Mouse (Mus musculus): ENCODE results near the gene Prr3.
"Not testable (repeated sequence)": the region's sequence is repeated elsewhere in the genome, so short reads cannot be mapped to it uniquely, and the experiment has no call there.

Prr3 gene

DNA sequence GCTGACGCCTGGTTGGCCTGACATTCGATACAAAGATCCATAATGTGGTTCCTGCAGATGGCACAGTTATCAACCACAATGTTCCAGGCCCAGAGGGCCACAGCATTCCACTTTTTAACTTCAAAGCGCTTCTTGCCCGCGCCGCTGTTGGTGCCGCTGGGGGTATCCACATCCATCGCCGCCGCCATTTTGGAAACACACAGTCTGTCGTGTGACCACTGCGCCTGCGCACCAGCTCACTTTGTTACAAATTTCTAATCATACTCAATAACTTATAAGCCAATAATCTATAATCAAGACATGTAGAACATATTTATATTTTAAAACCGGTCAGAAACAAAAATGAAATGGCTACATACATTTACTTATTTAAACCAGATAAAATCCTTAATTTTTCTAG is 44.3 kb downstream of the Prr3 start:
- DNase-seq: not testable (repeated sequence)

DNA sequence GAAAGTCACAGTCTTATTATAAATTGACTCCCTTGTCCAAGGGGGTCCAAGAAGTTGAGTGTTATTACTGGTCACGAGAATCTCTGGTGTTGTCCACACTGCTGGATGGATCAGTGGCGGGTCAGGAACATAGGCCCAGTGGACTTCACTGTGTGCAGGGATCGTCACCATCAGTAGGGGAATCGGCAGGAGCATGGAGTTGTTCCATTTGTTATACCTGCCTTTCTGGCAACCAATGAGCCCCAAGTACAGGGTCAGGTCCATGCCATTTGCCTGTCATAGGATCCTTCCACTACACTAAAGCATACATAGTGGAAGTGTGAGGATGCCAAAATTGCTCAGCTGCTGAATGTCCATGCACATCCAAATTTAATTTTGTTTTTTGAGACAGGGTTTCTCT is 47.4 kb downstream of the Prr3 start:
- no peak for DNase-seq

DNA sequence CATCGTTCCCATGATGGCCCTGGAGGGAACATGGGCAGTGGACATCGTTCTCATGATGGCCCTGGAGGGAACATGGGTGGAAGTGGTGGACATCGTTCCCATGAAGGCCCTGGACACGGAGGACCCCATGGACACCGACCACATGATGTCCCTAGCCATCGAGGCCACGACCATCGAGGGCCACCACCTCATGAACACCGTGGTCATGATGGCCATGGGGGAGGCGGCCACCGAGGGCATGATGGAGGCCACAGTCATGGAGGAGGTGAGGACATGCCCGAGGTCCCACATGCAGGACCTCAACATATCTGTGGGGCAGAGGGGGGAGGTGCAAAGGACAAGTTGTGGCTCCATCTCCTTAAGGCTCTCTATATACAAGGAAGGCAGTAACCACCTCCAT is 49.4 kb downstream of the Prr3 start:
- no peak for DNase-seq

DNA sequence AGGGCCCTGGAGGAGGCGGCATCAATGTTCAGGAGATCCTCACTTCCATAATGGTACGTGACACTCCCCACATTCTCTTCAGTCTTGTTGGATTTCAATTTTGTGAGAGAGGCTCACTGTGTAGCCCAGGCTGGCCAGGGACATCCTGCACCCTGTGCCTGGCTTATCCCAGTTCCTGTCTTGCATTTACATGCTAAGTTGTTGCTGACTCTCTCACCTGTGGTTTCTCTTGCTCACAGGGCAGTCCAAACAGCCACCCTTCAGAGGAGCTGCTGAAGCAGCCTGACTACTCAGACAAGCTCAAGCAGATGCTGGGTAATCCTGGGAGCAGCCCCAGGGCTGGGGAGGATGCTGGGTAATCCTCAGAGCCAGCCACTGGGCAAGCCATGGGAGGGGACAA is 50.5 kb downstream of the Prr3 start:
- no peak for DNase-seq

DNA sequence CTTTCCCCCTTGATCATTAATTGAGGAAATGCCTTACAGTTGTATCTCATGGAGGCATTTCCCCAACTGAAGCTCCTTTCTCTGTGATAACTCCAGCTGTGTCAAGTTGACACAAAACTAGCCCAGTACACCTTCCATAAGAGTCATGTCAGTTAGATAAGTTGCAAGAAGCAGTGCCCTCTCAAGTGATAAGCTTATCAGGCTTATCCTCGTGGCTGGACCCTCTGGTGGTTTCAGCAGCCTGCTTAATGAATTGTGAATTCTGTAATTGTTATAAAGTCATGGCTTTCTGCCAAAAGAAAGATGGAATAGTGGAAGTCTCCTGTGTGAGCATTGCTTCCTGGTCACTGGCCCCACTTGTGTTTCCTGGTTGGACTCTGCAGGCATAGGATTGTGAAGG is 52.6 kb downstream of the Prr3 start:
- DNase-seq: no peak

DNA sequence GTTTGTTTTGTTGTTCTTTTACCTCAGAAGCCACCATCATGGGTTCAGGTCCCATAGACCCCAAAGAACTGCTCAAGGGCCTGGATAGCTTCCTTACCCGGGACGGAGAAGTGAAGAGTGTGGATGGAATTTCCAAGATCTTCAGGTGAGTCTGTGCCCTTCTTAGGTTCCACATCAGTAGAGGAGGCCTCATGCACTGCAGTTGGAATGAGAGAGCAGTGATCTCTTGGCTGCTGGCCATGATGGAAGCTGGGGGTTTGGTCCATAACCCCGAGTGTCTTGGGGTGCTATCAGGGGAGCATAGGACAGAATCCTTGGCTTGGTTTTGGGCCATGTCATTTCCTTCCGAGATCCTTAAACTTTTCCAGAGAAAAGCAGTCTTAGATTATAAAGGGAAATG is 56.8 kb downstream of the Prr3 start:
- no peak for DNase-seq

DNA sequence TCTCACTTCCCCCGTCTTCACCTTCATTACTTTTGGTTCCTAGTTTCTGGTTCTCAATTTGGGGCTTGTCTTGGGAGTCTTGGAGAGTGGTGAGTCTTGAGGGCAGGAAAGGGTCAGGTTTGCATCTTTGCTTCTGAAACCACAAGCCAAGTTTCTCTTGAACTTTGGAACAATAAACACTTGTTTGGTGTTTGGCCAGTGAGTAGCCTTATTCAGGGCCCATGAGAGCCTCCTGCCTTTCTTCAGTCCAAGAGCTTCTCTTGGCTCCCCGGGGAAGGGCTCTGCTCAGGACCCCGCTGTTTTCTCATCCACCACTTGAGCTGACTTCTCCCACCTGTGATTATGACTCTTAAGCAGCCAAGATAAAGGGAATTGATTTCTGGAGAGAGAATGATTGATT is 57.5 kb downstream of the Prr3 start:
- DNase-seq: no peak
